Mouse (Mus musculus): ENCODE results near the gene H2-Ob.

DNA sequence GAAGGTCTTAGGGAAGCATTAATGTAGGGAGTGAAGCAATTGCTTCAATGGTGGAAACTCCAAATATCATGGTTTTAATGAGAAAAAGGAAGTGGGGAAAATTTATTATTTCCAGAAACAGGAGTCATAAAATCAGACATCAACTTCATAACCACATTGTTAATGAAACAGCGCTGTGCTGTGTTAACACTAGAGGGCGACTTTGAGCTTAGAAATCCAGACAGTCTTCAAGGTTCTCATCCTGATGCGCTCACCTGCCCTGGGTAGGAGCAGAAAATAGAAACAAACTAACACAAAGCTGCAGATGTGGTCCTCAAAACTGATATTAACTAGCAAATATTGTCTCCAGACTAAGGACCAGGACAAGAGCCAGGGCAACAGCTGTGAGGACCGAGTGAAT, 11.2 kb downstream of the H2-Ob start:
- TF ChIP-seq CTCF (IDR thresholded peaks at IDR 0.05; ENCODE audit: extremely low read depth, insufficient read length, insufficient replicate concordance, low read depth, low read length) (no peak), POLR2A (IDR thresholded peaks at IDR 0.05; ENCODE audit: low read depth, low read length) (no peak)
